Mouse (Mus musculus) MEL (cell line): ENCODE data around the gene Mprip. TPM values are rescaled to one million over a fixed set of nuclear protein-coding genes. Genes with fewer than 3 reads are reported as not detected.
A peak's percentile ranks its signal among the peaks of the same experiment; 100 is the strongest.

ENCODE experiments used
- DNase-seq: peaks from one replicate; pipeline ENCODE4 v3.0.0; 2011; ENCODE audit warnings: low read depth, low spot score
- H3K27ac ChIP-seq: 2 replicates; pipeline ENCODE4 v1.5.1; 2012; ENCODE audit warnings: low read depth, mild to moderate bottlenecking, control low read depth, low read length, moderate library complexity; ENCODE audit not compliant: control insufficient read depth
- H3K27me3 ChIP-seq, 2 experiments: fragments of 150-350 bp in 1 of 2; sonication (generic) in 1 of 2; 2 replicates each; pipeline ENCODE4 v1.6.1; 2012; ENCODE audit warnings: low read length in 2 of 2, mild to moderate bottlenecking in 2 of 2, improper control_type of control experiment in 1 of 2, moderate library complexity in 1 of 2; ENCODE audit not compliant: insufficient read depth in 2 of 2, control insufficient read depth in 1 of 2
- H3K36me3 ChIP-seq, 2 experiments: 2 replicates each; pipeline ENCODE4 v1.6.1; 2012 to 2014; ENCODE audit warnings: low read length in 2 of 2, improper control_type of control experiment in 1 of 2, inconsistent platforms in 1 of 2, mild to moderate bottlenecking in 1 of 2; ENCODE audit not compliant: insufficient read depth in 2 of 2, control insufficient read depth in 1 of 2
- H3K4me1 ChIP-seq, 2 experiments: fragments of 150-350 bp in 1 of 2; sonication (generic) in 1 of 2; 2 replicates each; pipeline ENCODE4 v1.6.1; 2012; ENCODE audit warnings: low read length in 2 of 2, improper control_type of control experiment in 1 of 2, mild to moderate bottlenecking in 1 of 2; ENCODE audit not compliant: insufficient read depth in 2 of 2, control insufficient read depth in 1 of 2
- H3K4me3 ChIP-seq, 2 experiments: fragments of 150-350 bp in 1 of 2; sonication (generic) in 1 of 2; 2 replicates each; pipeline ENCODE4 v1.5.1; 2012; ENCODE audit warnings: low read depth in 2 of 2, low read length in 2 of 2, mild to moderate bottlenecking in 2 of 2, moderate library complexity in 2 of 2, control low read depth in 1 of 2, improper control_type of control experiment in 1 of 2; ENCODE audit not compliant: control insufficient read depth in 1 of 2, insufficient read depth in 1 of 2
- H3K79me2 ChIP-seq: 2 replicates; pipeline ENCODE4 v1.6.1; 2012; ENCODE audit warnings: mild to moderate bottlenecking, low read length, moderate library complexity; ENCODE audit not compliant: control insufficient read depth, poor library complexity, insufficient read depth
- H3K9ac ChIP-seq: 2 replicates; pipeline ENCODE4 v1.6.1; 2012; ENCODE audit warnings: low read depth, mild to moderate bottlenecking, control low read depth, low read length, moderate library complexity; ENCODE audit not compliant: control insufficient read depth, poor library complexity, severe bottlenecking
- H3K9me3 ChIP-seq: fragments of 150-350 bp; sonication (generic); replicated peaks from 2 replicates; pipeline ENCODE4 v1.6.1; 2012; ENCODE audit warnings: mild to moderate bottlenecking, low read length, improper control_type of control experiment, moderate library complexity; ENCODE audit not compliant: insufficient read depth
- E2F4 ChIP-seq: IDR thresholded peaks from 2 replicates; pipeline ENCODE4 v1.6.1; 2011; ENCODE audit warnings: low read depth, low read length, improper control_type of control experiment, borderline replicate concordance
- JUND ChIP-seq: IDR thresholded peaks from 2 replicates; pipeline ENCODE4 v1.6.1; 2011; ENCODE audit warnings: low read depth, mild to moderate bottlenecking, improper control_type of control experiment, low read length
- MAFK ChIP-seq: IDR thresholded peaks from 2 replicates; pipeline ENCODE4 v1.6.1; 2011; ENCODE audit warnings: low read depth, mild to moderate bottlenecking, low read length, improper control_type of control experiment, borderline replicate concordance
- MAZ ChIP-seq: IDR thresholded peaks from 2 replicates; pipeline ENCODE4 v1.6.1; 2012; ENCODE audit warnings: low read depth, mild to moderate bottlenecking, inconsistent platforms, low read length, improper control_type of control experiment
- MEF2A ChIP-seq: IDR thresholded peaks from 2 replicates; pipeline ENCODE4 v1.6.1; 2014; ENCODE audit warnings: low read depth, mild to moderate bottlenecking, inconsistent platforms, low read length, improper control_type of control experiment; ENCODE audit not compliant: poor library complexity, insufficient replicate concordance, severe bottlenecking; ENCODE audit errors: extremely low read depth
- MYB ChIP-seq: IDR thresholded peaks from 2 replicates; pipeline ENCODE4 v1.6.1; 2011; ENCODE audit warnings: mild to moderate bottlenecking, low read depth, low read length, improper control_type of control experiment
- NELFE ChIP-seq: IDR thresholded peaks from 2 replicates; pipeline ENCODE4 v1.6.1; 2011; ENCODE audit warnings: low read depth, low read length, improper control_type of control experiment
- POLR2A ChIP-seq, 2 experiments: IDR thresholded peaks; 2 replicates each; pipeline ENCODE4 v1.6.1; 2011 to 2012; ENCODE audit warnings: low read length in 2 of 2, mild to moderate bottlenecking in 2 of 2, control low read depth in 1 of 2, improper control_type of control experiment in 1 of 2, low read depth in 1 of 2, moderate library complexity in 1 of 2; ENCODE audit not compliant: control insufficient read depth in 1 of 2, insufficient read depth in 1 of 2, poor library complexity in 1 of 2
- POLR2AphosphoS2 ChIP-seq: IDR thresholded peaks from 2 replicates; pipeline ENCODE4 v1.6.1; 2011; ENCODE audit warnings: low read length, improper control_type of control experiment
- RAD21 ChIP-seq: IDR thresholded peaks from 2 replicates; pipeline ENCODE4 v1.6.1; 2011; ENCODE audit warnings: mild to moderate bottlenecking, low read depth, low read length, improper control_type of control experiment
- RCOR1 ChIP-seq: IDR thresholded peaks from 2 replicates; pipeline ENCODE4 v1.6.1; 2012; ENCODE audit warnings: low read depth, mild to moderate bottlenecking, inconsistent platforms, low read length, improper control_type of control experiment
- SIN3A ChIP-seq: IDR thresholded peaks from 2 replicates; pipeline ENCODE4 v1.6.1; 2012; ENCODE audit warnings: low read length, improper control_type of control experiment, inconsistent platforms
- SMC3 ChIP-seq: IDR thresholded peaks from 2 replicates; pipeline ENCODE4 v1.6.1; 2011; ENCODE audit warnings: low read depth, low read length, improper control_type of control experiment
- USF1 ChIP-seq: IDR thresholded peaks from 2 replicates; pipeline ENCODE4 v1.6.1; 2014; ENCODE audit warnings: low read depth, mild to moderate bottlenecking, inconsistent platforms, low read length, improper control_type of control experiment, moderate library complexity
- USF2 ChIP-seq, 2 experiments: IDR thresholded peaks; 2 replicates each; pipeline ENCODE4 v1.6.1; 2011 to 2012; ENCODE audit warnings: improper control_type of control experiment in 2 of 2, low read length in 2 of 2, borderline replicate concordance in 1 of 2, inconsistent platforms in 1 of 2, low read depth in 1 of 2, mild to moderate bottlenecking in 1 of 2; ENCODE audit not compliant: insufficient read depth in 1 of 2
- ZC3H11A ChIP-seq: IDR thresholded peaks from 2 replicates; pipeline ENCODE4 v1.6.1; 2012; ENCODE audit warnings: low read depth, mild to moderate bottlenecking, inconsistent platforms, low read length, improper control_type of control experiment
- ZMIZ1 ChIP-seq: IDR thresholded peaks from 2 replicates; pipeline ENCODE4 v1.6.1; 2012; ENCODE audit warnings: low read depth, mild to moderate bottlenecking, inconsistent platforms, low read length, improper control_type of control experiment, moderate library complexity
- polyA plus RNA-seq, 2 experiments: library from polyadenylated mRNA; stranded (reverse) in 1 of 2; unstranded in 1 of 2; fragments of >175 nt in 1 of 2; fragments of >200 nt in 1 of 2; gene quantifications; 2 replicates each; pipeline versions ENCODE4 v1.2.1 to v1.2.4; 2012; ENCODE audit warnings: low replicate concordance in 2 of 2, low read depth in 1 of 2; ENCODE audit not compliant: insufficient read length in 2 of 2, insufficient read depth in 1 of 2, missing spikeins in 1 of 2
- total RNA-seq: library from RNA; depleted of rRNA; stranded (reverse); fragments of 300-350 nt; gene quantifications from 2 replicates; pipeline ENCODE4 v1.2.3, GENCODE M21; 2012

The Mprip gene
- total and polyA plus RNA-seq, 3 experiments, result 103 to 174 (median 142) TPM

- Histone ChIP-seq H3K9ac (no peak overlapping the region), H3K36me3 (no peaks in the 10 kb centered on the region), H3K27ac (no peak overlapping the region), H3K79me2 (no peaks in the 10 kb centered on the region)
- no peak for TF ChIP-seq SIN3A
- no peak for TF ChIP-seq SMC3
- no peak for TF ChIP-seq USF1
- no peak for TF ChIP-seq MYB
- TF ChIP-seq MAFK, result no peak
- no peak for TF ChIP-seq RCOR1
- no peak for TF ChIP-seq USF2 (IDR thresholded peaks at IDR 0.05; ENCODE audit: borderline replicate concordance in 1 of 2, insufficient read depth in 1 of 2, low read depth in 1 of 2, low read length in 2 of 2)
- no peak for TF ChIP-seq POLR2A (IDR thresholded peaks at IDR 0.05; ENCODE audit: control insufficient read depth in 1 of 2, insufficient read depth in 1 of 2, low read depth in 1 of 2, low read length in 2 of 2, poor library complexity in 1 of 2)
- no peak for TF ChIP-seq RAD21
- TF ChIP-seq E2F4, result no peak
- TF ChIP-seq, all 39 proteins: peak for 0
- Histone ChIP-seq H3K27me3 (no peaks in the 10 kb centered on the region), H3K4me3 (no peak overlapping the region), H3K4me1 (peaks cover 0 to 6% of the 10 kb centered on the region in 2 experiments; a peak in 2 of 4 replicates), H3K9me3 (no peaks in the 10 kb centered on the region)
- no peak for DNase-seq
Measured at GRCm38 (mm10) chr11:59783591-59783990, 122.5 kb downstream of the Mprip start.

- TF ChIP-seq MYB, result no peak
- TF ChIP-seq JUND, result no peak
- no peak for TF ChIP-seq RAD21
- TF ChIP-seq ZC3H11A, result no peak
- TF ChIP-seq MAZ, result no peak
- no peak for TF ChIP-seq POLR2AphosphoS2
- no peak for TF ChIP-seq RCOR1
- no peak for TF ChIP-seq MEF2A
- no peak for TF ChIP-seq NELFE
- TF ChIP-seq USF2 (IDR thresholded peaks at IDR 0.05; ENCODE audit: borderline replicate concordance in 1 of 2, insufficient read depth in 1 of 2, low read depth in 1 of 2, low read length in 2 of 2), result no peak
- no peak for TF ChIP-seq ZMIZ1
- H3K79me2 ChIP-seq, result no peaks in the 10 kb centered on the region
- H3K9me3 ChIP-seq, result no peaks in the 10 kb centered on the region
- DNase-seq, result peak; percentile 32
- no peaks in the 10 kb centered on the region for H3K27me3 ChIP-seq
- H3K4me1 ChIP-seq, result peaks cover 0 to 6% of the 10 kb centered on the region in 2 experiments; a peak in 2 of 4 replicates
- peak overlapping the region; percentile 71 for H3K9ac ChIP-seq
- peaks cover 0 to under 1% of the 10 kb centered on the region in 2 experiments; a peak in 1 of 4 replicates for H3K36me3 ChIP-seq
- H3K27ac ChIP-seq, result no peak overlapping the region
- peak overlapping the region; percentile 51 to 67 for H3K4me3 ChIP-seq
Measured at GRCm38 (mm10) chr11:59786444-59787198, 125.5 kb downstream of the Mprip start.
